Mouse (Mus musculus) adrenal gland, adult 8-10 months (tissue): ENCODE measurements around the gene Col6a4. TPM values are rescaled to one million over a fixed set of nuclear protein-coding genes. Genes with fewer than 3 reads are reported as not detected.

Source experiments
- DNase-seq: peaks from one replicate; pipeline ENCODE4 v3.0.0; 2022
- total RNA-seq, 4 experiments: library from RNA; stranded (reverse); gene quantifications; 2 replicates each; pipeline ENCODE4 v1.2.4; 2022

Col6a4 gene
- total RNA-seq, 4 experiments from 2014 or later: 0.11 to 1.2 (median 0.58) TPM

GRCm38 (mm10) chr9:105959116-105959515 is 137.5 kb downstream of the Col6a4 start:
- DNase-seq: no peak

DNA sequence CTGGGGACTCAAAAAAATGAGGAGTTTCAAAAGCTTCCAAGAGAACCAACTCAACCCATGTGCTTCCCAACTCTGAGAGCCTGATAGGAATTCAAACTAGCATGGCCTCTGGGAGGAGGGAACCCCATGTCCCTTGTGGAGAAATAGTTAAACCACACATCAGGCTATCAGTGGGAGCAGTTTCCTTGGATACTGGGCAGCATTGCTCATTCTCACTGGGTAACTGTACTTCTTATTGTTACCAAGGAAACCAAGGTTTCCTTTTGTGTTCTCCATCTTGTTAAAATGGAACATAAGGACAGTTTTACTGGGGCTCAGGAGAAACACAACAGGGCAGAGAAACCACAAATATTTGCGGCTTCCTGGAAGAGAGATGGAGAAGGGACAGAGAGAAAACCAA is 146.8 kb downstream of the Col6a4 start:
- no peak for DNase-seq

- DNase-seq: no peak
Measured at GRCm38 (mm10) chr9:105947577-105947976, 149.0 kb downstream of the Col6a4 start.

Other genes starting within 250 kb of the Col6a4 start
- gene Col6a5, start 136.1 kb downstream of the Col6a4 start, total RNA-seq: 1 to 10 TPM; 2.3 to 9.6 (median 5.9) TPM
- gene Glyctk, start 61.4 kb upstream of the Col6a4 start, total RNA-seq: 1 to 10 TPM; 1.9 to 5.4 (median 3.0) TPM
- 100 to 1,000 TPM in 2 of 4 experiments, 10 to 100 TPM in 2; 64.6 to 102 (median 99.7) TPM for gene Wdr82, start 74.1 kb upstream of the Col6a4 start, total RNA-seq
- gene Ppm1m, start 103.0 kb upstream of the Col6a4 start, total RNA-seq: 100 to 1,000 TPM in 3 of 4 experiments, 10 to 100 TPM in 1; 95.9 to 143 (median 121) TPM
- gene Twf2, start 106.3 kb upstream of the Col6a4 start, total RNA-seq: 100 to 1,000 TPM in 3 of 4 experiments, 10 to 100 TPM in 1; 92.9 to 136 (median 118) TPM
- 1 to 10 TPM in 3 of 4 experiments, under 1 TPM in 1; 0.98 to 2.7 (median 1.5) TPM for gene Tlr9, start 125.8 kb upstream of the Col6a4 start, total RNA-seq
- 1,000 to 10,000 TPM in 3 of 4 experiments, 100 to 1,000 TPM in 1; 739 to 2,154 (median 1,752) TPM for gene Alas1, start 151.9 kb upstream of the Col6a4 start, total RNA-seq
- 1 to 10 TPM; 3.9 to 6.5 (median 5.5) TPM for gene Poc1a, start 184.3 kb upstream of the Col6a4 start, total RNA-seq